ENCODE assay signal across 10 mouse cellular contexts in genomic region chr7:28916491-28916890, GRCm38 (mm10). TPM values are rescaled to one million over a fixed set of nuclear protein-coding genes. Genes with fewer than 3 reads are reported as not detected.
DNase-seq lines count a peak whose midpoint lies in the region; ATAC-seq and TF ChIP-seq lines count a peak whose summit lies in the region.
"Had no signal": no experiment of that assay in that cellular context is flagged by ENCODE, and none has a peak within 500 bp of the region (broad histone marks: within the 10 kb centered on the region; RNA-seq: fewer than 3 reads in every experiment).

No protein-coding gene starts in this region.

- H3K79me2 ChIP-seq in MEL (ENCODE audit: control insufficient read depth, insufficient read depth, low read length, poor library complexity), result peaks cover 3% of the 10 kb centered on the region; the same call in 1 of the 2 replicates

- H3K9me3 ChIP-seq in hindbrain, postnatal 0 days (ENCODE audit: low read length), result no peaks in the 10 kb centered on the region
- H3K9me3 ChIP-seq in hindbrain, embryonic 16.5 days (ENCODE audit: control insufficient read depth, low read length), result no peaks in the 10 kb centered on the region
- H3K9me3 ChIP-seq in MEL (replicated peaks; ENCODE audit: insufficient read depth, low read length), result no peaks in the 10 kb centered on the region
- no peaks in the 10 kb centered on the region for H3K9me3 ChIP-seq in intestine, embryonic 15.5 days
- H3K9me3 ChIP-seq in midbrain, embryonic 13.5 days, result no peaks in the 10 kb centered on the region
- H3K9me3 ChIP-seq: forebrain, embryonic 15.5 days had no signal

- peaks cover 23% of the 10 kb centered on the region; the same call in 1 of the 2 replicates for H3K4me1 ChIP-seq in hindbrain, postnatal 0 days (ENCODE audit: insufficient read depth, low read length)
- peaks cover 27% of the 10 kb centered on the region for H3K4me1 ChIP-seq in hindbrain, embryonic 16.5 days (ENCODE audit: control insufficient read depth, insufficient read depth, low read depth, low read length)
- peaks cover 0 to 6% of the 10 kb centered on the region in 2 experiments; a peak in 3 of 4 replicates for H3K4me1 ChIP-seq in MEL (ENCODE audit: control insufficient read depth in 1 of 2, insufficient read depth in 2 of 2, low read length in 2 of 2)
- peaks cover 49% of the 10 kb centered on the region for H3K4me1 ChIP-seq in intestine, embryonic 15.5 days (replicated peaks)
- H3K4me1 ChIP-seq in midbrain, embryonic 13.5 days (replicated peaks), result peaks cover 19% of the 10 kb centered on the region

- TF ChIP-seq RAD21 in MEL (IDR thresholded peaks at IDR 0.05; ENCODE audit: low read depth, low read length), result peak; percentile 77

- DNase-seq in hindbrain, postnatal 0 days (ENCODE audit: low spot score), result no peak
- DNase-seq in A20 (ENCODE audit: low read depth, low spot score), result peak; percentile 54
- DNase-seq in MEL (ENCODE audit: low read depth, low spot score), result peak; percentile 71
- no peak for DNase-seq in right cerebral cortex, postnatal 4 days
- DNase-seq in cerebellum, postnatal 36 days, result no peak
- DNase-seq: heart, adult 18-20 months had no signal

- no peak overlapping the region for H3K4me2 ChIP-seq in hindbrain, postnatal 0 days (ENCODE audit: low read depth, low read length)
- H3K4me2 ChIP-seq in hindbrain, embryonic 16.5 days (ENCODE audit: low read length), result no peak overlapping the region
- no peak overlapping the region for H3K4me2 ChIP-seq in intestine, embryonic 15.5 days (replicated peaks)
- no peak overlapping the region for H3K4me2 ChIP-seq in midbrain, embryonic 13.5 days (replicated peaks)
- H3K4me2 ChIP-seq: forebrain, embryonic 15.5 days had no signal

- no peak overlapping the region for H3K4me3 ChIP-seq in hindbrain, postnatal 0 days (ENCODE audit: low read length)
- no peak overlapping the region for H3K4me3 ChIP-seq in hindbrain, embryonic 16.5 days (ENCODE audit: low read length)
- no peak overlapping the region for H3K4me3 ChIP-seq in MEL (ENCODE audit: control insufficient read depth in 1 of 2, insufficient read depth in 1 of 2, low read depth in 2 of 2, low read length in 2 of 2)
- H3K4me3 ChIP-seq in intestine, embryonic 15.5 days (replicated peaks), result no peak overlapping the region
- H3K4me3 ChIP-seq in midbrain, embryonic 13.5 days (replicated peaks), result no peak overlapping the region
- H3K4me3 ChIP-seq: forebrain, embryonic 15.5 days had no signal

- no peak overlapping the region for H3K27ac ChIP-seq in hindbrain, postnatal 0 days
- no peak overlapping the region for H3K27ac ChIP-seq in hindbrain, embryonic 16.5 days (ENCODE audit: low read depth, low read length)
- no peak overlapping the region for H3K27ac ChIP-seq in MEL (ENCODE audit: control insufficient read depth, low read depth, low read length)
- H3K27ac ChIP-seq in intestine, embryonic 15.5 days, result peak overlapping the region; percentile 86; the same call in 1 of the 2 replicates
- no peak overlapping the region for H3K27ac ChIP-seq in midbrain, embryonic 13.5 days
- H3K27ac ChIP-seq: forebrain, embryonic 15.5 days had no signal

- no peak for TF ChIP-seq POLR2A in MEL (IDR thresholded peaks at IDR 0.05; ENCODE audit: control insufficient read depth in 1 of 2, insufficient read depth in 1 of 2, low read depth in 1 of 2, low read length in 2 of 2, poor library complexity in 1 of 2)

- H3K9ac ChIP-seq in hindbrain, postnatal 0 days (replicated peaks; ENCODE audit: low read length), result no peak overlapping the region
- no peak overlapping the region for H3K9ac ChIP-seq in hindbrain, embryonic 16.5 days (ENCODE audit: low read depth, low read length)
- no peak overlapping the region for H3K9ac ChIP-seq in MEL (ENCODE audit: control insufficient read depth, low read depth, low read length, poor library complexity, severe bottlenecking)
- no peak overlapping the region for H3K9ac ChIP-seq in intestine, embryonic 15.5 days
- H3K9ac ChIP-seq in midbrain, embryonic 13.5 days (replicated peaks), result no peak overlapping the region
- H3K9ac ChIP-seq: forebrain, embryonic 15.5 days had no signal

- ATAC-seq in hindbrain, postnatal 0 days, result no peak
- no peak for ATAC-seq in hindbrain, embryonic 16.5 days
- ATAC-seq in intestine, embryonic 15.5 days, result no peak
- no peak for ATAC-seq in midbrain, embryonic 13.5 days
- ATAC-seq: forebrain, embryonic 15.5 days had no signal

- no peaks in the 10 kb centered on the region for H3K27me3 ChIP-seq in hindbrain, postnatal 0 days (ENCODE audit: insufficient read depth, low read length)
- no peaks in the 10 kb centered on the region for H3K27me3 ChIP-seq in hindbrain, embryonic 16.5 days (replicated peaks; ENCODE audit: control insufficient read depth, insufficient read depth, low read length)
- no peaks in the 10 kb centered on the region for H3K27me3 ChIP-seq in MEL (ENCODE audit: control insufficient read depth in 1 of 2, insufficient read depth in 2 of 2, low read length in 2 of 2)
- H3K27me3 ChIP-seq in intestine, embryonic 15.5 days (replicated peaks), result no peaks in the 10 kb centered on the region
- no peaks in the 10 kb centered on the region for H3K27me3 ChIP-seq in midbrain, embryonic 13.5 days
- H3K27me3 ChIP-seq: forebrain, embryonic 15.5 days had no signal

- H3K36me3 ChIP-seq in hindbrain, postnatal 0 days (ENCODE audit: insufficient read depth, low read length), result peaks cover 39% of the 10 kb centered on the region
- peaks cover 27% of the 10 kb centered on the region for H3K36me3 ChIP-seq in hindbrain, embryonic 16.5 days (ENCODE audit: control insufficient read depth, insufficient read depth, low read length)
- H3K36me3 ChIP-seq in MEL (ENCODE audit: control insufficient read depth in 1 of 2, insufficient read depth in 2 of 2, low read length in 2 of 2), result peaks cover 2 to 18% of the 10 kb centered on the region in 2 experiments; a peak in 3 of 4 replicates
- H3K36me3 ChIP-seq in intestine, embryonic 15.5 days, result peaks cover 50% of the 10 kb centered on the region
- peaks cover 79% of the 10 kb centered on the region for H3K36me3 ChIP-seq in midbrain, embryonic 13.5 days

- TF ChIP-seq EP300 in MEL (IDR thresholded peaks at IDR 0.05; ENCODE audit: low read depth in 1 of 2, low read length in 2 of 2), result no peak

- peak; percentile 39 for TF ChIP-seq CTCF in hindbrain, postnatal 0 days (IDR thresholded peaks at IDR 0.05; ENCODE audit: low read depth)
- peak; percentile 52 to 81 (median 62) for TF ChIP-seq CTCF in MEL (IDR thresholded peaks at IDR 0.05 in 2 of 3, conservative IDR thresholded peaks at IDR 0.05 in 1 of 3; ENCODE audit: control insufficient read depth in 1 of 3, insufficient read depth in 1 of 3, low read depth in 2 of 3, low read length in 3 of 3, poor library complexity in 1 of 3, severe bottlenecking in 1 of 3)

TF ChIP-seq in MEL, 35 proteins besides CTCF, POLR2A, EP300 and RAD21 (continues in another document):
- TF ChIP-seq POLR2AphosphoS2 (IDR thresholded peaks at IDR 0.05; ENCODE audit: low read length), result no peak
- peak; percentile 66 for TF ChIP-seq SMC3 (IDR thresholded peaks at IDR 0.05; ENCODE audit: low read depth, low read length)
- no peak for TF ChIP-seq MAX (IDR thresholded peaks at IDR 0.05; ENCODE audit: low read length)
- TF ChIP-seq KAT2A (conservative IDR thresholded peaks at IDR 0.05; ENCODE audit: low read depth, low read length), result no peak
- no peak for TF ChIP-seq UBTF (IDR thresholded peaks at IDR 0.05; ENCODE audit: borderline replicate concordance, insufficient read depth, low read depth, low read length)
- no peak for TF ChIP-seq POLR2AphosphoS5 (IDR thresholded peaks at IDR 0.05; ENCODE audit: borderline replicate concordance, low read depth, low read length)
- no peak for TF ChIP-seq ZKSCAN1 (IDR thresholded peaks at IDR 0.05; ENCODE audit: low read depth, low read length)
- TF ChIP-seq JUND (IDR thresholded peaks at IDR 0.05; ENCODE audit: low read depth, low read length), result no peak
- TF ChIP-seq HCFC1 (IDR thresholded peaks at IDR 0.05; ENCODE audit: low read depth, low read length), result no peak
- no peak for TF ChIP-seq RCOR1 (IDR thresholded peaks at IDR 0.05; ENCODE audit: low read depth, low read length)
- no peak for TF ChIP-seq NRF1 (IDR thresholded peaks at IDR 0.05; ENCODE audit: insufficient read depth, low read depth, low read length, poor library complexity, severe bottlenecking)

RNA-seq across cellular contexts. Expression of gene Capn12, which starts 35.3 kb away (rescaled TPM):
- total RNA-seq in hindbrain, postnatal 0 days (2014; rRNA removed), result 0.07 TPM in 1 of 2 replicates, not detected in the other
- polyA plus RNA-seq in hindbrain, postnatal 0 days (2015; fragmentation: Nextera tagmentation; extraction: Ambion mirVana), result 0.53 and 0.62 TPM in 2 replicates
- polyA plus RNA-seq in hindbrain, embryonic 16.5 days (2015; fragmentation: Nextera tagmentation; extraction: Ambion mirVana), result 0.54 and 0.70 TPM in 2 replicates
- 0.19 TPM in 1 of 2 replicates, not detected in the other for total RNA-seq in MEL (2012; rRNA removed)
- polyA plus RNA-seq in MEL (2012; ENCODE audit: insufficient read depth in 1 of 2, insufficient read length in 2 of 2, low read depth in 1 of 2, low replicate concordance in 2 of 2, missing spikeins in 1 of 2), result not detected
- 0.30 TPM in 2 replicates for polyA plus RNA-seq in intestine, embryonic 15.5 days (2015; fragmentation: Nextera tagmentation; extraction: Ambion mirVana)
- 0.62 and 0.70 TPM in 2 replicates for polyA plus RNA-seq in midbrain, embryonic 13.5 days (2015; fragmentation: Nextera tagmentation; extraction: Ambion mirVana)

RNA-seq across cellular contexts. Expression of gene Actn4, which starts 45.6 kb away (rescaled TPM):
- 81.3 and 85.7 TPM in 2 replicates for total RNA-seq in hindbrain, postnatal 0 days (2014; rRNA removed)
- polyA plus RNA-seq in hindbrain, postnatal 0 days (2015; fragmentation: Nextera tagmentation; extraction: Ambion mirVana), result 114 and 115 TPM in 2 replicates
- 146 and 172 TPM in 2 replicates for polyA plus RNA-seq in hindbrain, embryonic 16.5 days (2015; fragmentation: Nextera tagmentation; extraction: Ambion mirVana)
- 60.5 and 66.3 TPM in 2 replicates for total RNA-seq in MEL (2012; rRNA removed)
- 100 to 1,000 TPM in 1 of 2 experiments, not detected in 1; 267 TPM for polyA plus RNA-seq in MEL (2012; ENCODE audit: insufficient read depth in 1 of 2, insufficient read length in 2 of 2, low read depth in 1 of 2, low replicate concordance in 2 of 2, missing spikeins in 1 of 2)
- 340 and 361 TPM in 2 replicates for polyA plus RNA-seq in intestine, embryonic 15.5 days (2015; fragmentation: Nextera tagmentation; extraction: Ambion mirVana)
- 120 and 132 TPM in 2 replicates for polyA plus RNA-seq in midbrain, embryonic 13.5 days (2015; fragmentation: Nextera tagmentation; extraction: Ambion mirVana)

RNA-seq across cellular contexts. Expression of gene Lgals7, which starts 52.8 kb away (rescaled TPM):
- 1.1 TPM in 1 of 2 replicates, not detected in the other for total RNA-seq in hindbrain, postnatal 0 days (2014; rRNA removed)
- 3.7 and 5.0 TPM in 2 replicates for polyA plus RNA-seq in hindbrain, postnatal 0 days (2015; fragmentation: Nextera tagmentation; extraction: Ambion mirVana)
- polyA plus RNA-seq in hindbrain, embryonic 16.5 days (2015; fragmentation: Nextera tagmentation; extraction: Ambion mirVana), result 4.9 and 5.3 TPM in 2 replicates
- 27.7 and 37.8 TPM in 2 replicates for total RNA-seq in MEL (2012; rRNA removed)
- 100 to 1,000 TPM in 1 of 2 experiments, not detected in 1; 138 TPM for polyA plus RNA-seq in MEL (2012; ENCODE audit: insufficient read depth in 1 of 2, insufficient read length in 2 of 2, low read depth in 1 of 2, low replicate concordance in 2 of 2, missing spikeins in 1 of 2)
- polyA plus RNA-seq in intestine, embryonic 15.5 days (2015; fragmentation: Nextera tagmentation; extraction: Ambion mirVana), result 0.98 and 1.4 TPM in 2 replicates
- 8.5 and 9.8 TPM in 2 replicates for polyA plus RNA-seq in midbrain, embryonic 13.5 days (2015; fragmentation: Nextera tagmentation; extraction: Ambion mirVana)

Comparison
In these comparisons a context has a peak if more than half of its experiments do, and no peak if none do; other contexts are left out.
1. DNase-seq: peak in A20 (single experiment) and MEL (single experiment); none in hindbrain, postnatal 0 days (single experiment), right cerebral cortex, postnatal 4 days (single experiment) and cerebellum, postnatal 36 days (0 of 2).